Mouse (Mus musculus) CH12.LX (cell line): ENCODE data around the gene Mrpl14.

Experiments used
- BHLHE40 ChIP-seq: IDR thresholded peaks from 2 replicates; pipeline ENCODE4 v1.6.1; 2011; ENCODE audit warnings: mild to moderate bottlenecking, low read depth, low read length, improper control_type of control experiment
- CHD1 ChIP-seq: IDR thresholded peaks from 2 replicates; pipeline ENCODE4 v1.6.1; 2012; ENCODE audit warnings: low read depth, low read length, improper control_type of control experiment, inconsistent platforms
- CTCF ChIP-seq, 2 experiments: IDR thresholded peaks in 1 of 2; conservative IDR thresholded peaks in 1 of 2; 2 replicates each; pipeline ENCODE4 v1.5.1; 2011 to 2012; ENCODE audit warnings: low read depth in 2 of 2, low read length in 2 of 2, improper control_type of control experiment in 1 of 2, inconsistent platforms in 1 of 2, mild to moderate bottlenecking in 1 of 2, moderate library complexity in 1 of 2
- POLR2A ChIP-seq: IDR thresholded peaks from 2 replicates; pipeline ENCODE4 v1.6.1; 2011; ENCODE audit warnings: low read depth, mild to moderate bottlenecking, improper control_type of control experiment, low read length
- POLR2AphosphoS2 ChIP-seq: IDR thresholded peaks from 2 replicates; pipeline ENCODE4 v1.6.1; 2011; ENCODE audit warnings: low read depth, low read length, improper control_type of control experiment
- RAD21 ChIP-seq: IDR thresholded peaks from 2 replicates; pipeline ENCODE4 v1.6.1; 2011; ENCODE audit warnings: low read depth, mild to moderate bottlenecking, low read length, improper control_type of control experiment, moderate library complexity
- TBP ChIP-seq: conservative IDR thresholded peaks from 2 replicates; pipeline ENCODE4 v1.6.1; 2011; ENCODE audit warnings: low read depth, low read length, improper control_type of control experiment
- TCF12 ChIP-seq: IDR thresholded peaks from 2 replicates; pipeline ENCODE4 v1.6.1; 2014; ENCODE audit warnings: low read depth, mild to moderate bottlenecking, inconsistent platforms, low read length, improper control_type of control experiment
- USF1 ChIP-seq: IDR thresholded peaks from 2 replicates; pipeline ENCODE4 v1.6.1; 2014; ENCODE audit warnings: low read depth, mild to moderate bottlenecking, inconsistent platforms, low read length, improper control_type of control experiment
- ZC3H11A ChIP-seq: IDR thresholded peaks from 2 replicates; pipeline ENCODE4 v1.6.1; 2012; ENCODE audit warnings: low read depth, mild to moderate bottlenecking, inconsistent platforms, low read length, improper control_type of control experiment
- ZNF384 ChIP-seq: IDR thresholded peaks from 2 replicates; pipeline ENCODE4 v1.6.1; 2012; ENCODE audit warnings: low read depth, low read length, improper control_type of control experiment, inconsistent platforms

DNA sequence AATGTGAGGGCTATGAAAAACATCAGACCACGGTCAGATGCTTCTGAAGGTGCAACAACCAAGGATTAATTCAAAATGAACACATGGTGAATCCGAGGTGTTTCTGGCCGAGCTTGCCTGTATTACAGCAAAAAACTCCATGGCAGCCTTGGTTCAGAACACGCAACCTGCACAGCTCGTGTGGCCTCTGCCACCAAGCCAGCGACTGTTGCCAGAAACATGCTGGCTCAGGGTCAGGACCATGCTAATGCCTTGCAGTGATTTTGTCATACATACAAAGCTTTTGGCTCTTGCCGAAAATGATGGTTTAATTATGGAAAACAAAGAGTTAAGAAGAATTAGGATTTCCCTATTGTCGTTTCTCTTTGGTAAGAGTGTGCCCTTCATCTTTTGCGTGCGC lies 18.1 kb upstream of the Mrpl14 start:
- TF ChIP-seq POLR2AphosphoS2 (no peak), USF1 (no peak), ZC3H11A (no peak), ZNF384 (no peak), POLR2A (no peak), CTCF (conservative IDR thresholded peaks at IDR 0.05 in 1 of 2, IDR thresholded peaks at IDR 0.05 in 1 of 2; ENCODE audit: low read depth in 2 of 2, low read length in 2 of 2) (no peak), TBP (no peak), CHD1 (no peak), BHLHE40 (no peak), TCF12 (no peak), RAD21 (no peak)
